Mouse (Mus musculus) kidney, embryonic 15.5 days (tissue): Measurements from ENCODE around the gene Hexim2. TPM values are rescaled to one million over a fixed set of nuclear protein-coding genes. Genes with fewer than 3 reads are reported as not detected.

Experiments used
- ATAC-seq: fragments of 200-750 bp; cut with Nextera tagmentation; replicated peaks from 2 replicates; pipeline ENCODE4 v1.8.0; 2017; ENCODE audit warnings: moderate TSS enrichment; ENCODE audit not compliant: low FRiP score
- H3K27ac ChIP-seq: fragments of 300-500 bp; sonication (generic); 2 replicates; pipeline ENCODE4 v1.5.1; 2015; ENCODE audit warnings: mild to moderate bottlenecking, inconsistent platforms
- H3K27me3 ChIP-seq: fragments of 300-500 bp; sonication (generic); 2 replicates; pipeline ENCODE4 v1.6.1; 2015; ENCODE audit warnings: inconsistent platforms
- H3K36me3 ChIP-seq: fragments of 300-500 bp; sonication (generic); 2 replicates; pipeline ENCODE4 v1.6.1; 2015; ENCODE audit warnings: inconsistent platforms
- H3K4me1 ChIP-seq: fragments of 300-500 bp; sonication (generic); 2 replicates; pipeline ENCODE4 v1.6.1; 2015; ENCODE audit warnings: inconsistent platforms
- H3K4me2 ChIP-seq: fragments of 300-500 bp; sonication (generic); 2 replicates; pipeline ENCODE4 v1.6.1; 2015; ENCODE audit warnings: moderate library complexity, mild to moderate bottlenecking, inconsistent platforms
- H3K4me3 ChIP-seq: fragments of 300-500 bp; sonication (generic); replicated peaks from 2 replicates; pipeline ENCODE4 v1.5.1; 2015; ENCODE audit warnings: mild to moderate bottlenecking, inconsistent platforms
- H3K9ac ChIP-seq: fragments of 300-500 bp; sonication (generic); 2 replicates; pipeline ENCODE4 v1.6.1; 2015; ENCODE audit warnings: mild to moderate bottlenecking, inconsistent platforms
- H3K9me3 ChIP-seq: fragments of 300-500 bp; sonication (generic); replicated peaks from 2 replicates; pipeline ENCODE4 v1.6.1; 2016; ENCODE audit warnings: inconsistent platforms
- WGBS: fragments of 180-500 bp; shearing (Covaris S2); methylation state at CpG from one replicate; pipeline ENCODE4 v1.1.7; 2015; ENCODE audit warnings: mixed read lengths; 5-methylcytosine and 5-hydroxymethylcytosine counted together
- polyA plus RNA-seq: library from polyadenylated mRNA; unstranded; fragments of >200 nt; fragmentation: Nextera tagmentation; extraction: Ambion mirVana; gene quantifications from 2 replicates; pipeline ENCODE4 v1.2.1, GENCODE M21; 2015

The Hexim2 gene
- 9.2 and 10.7 TPM in 2 replicates for polyA plus RNA-seq

- peak within 1 kb of the TSS; percentile 88 for H3K9ac ChIP-seq
- peaks cover 35% of the 10 kb centered on the region for H3K4me1 ChIP-seq
- H3K27me3 ChIP-seq, result no peaks in the 10 kb centered on the region
- ATAC-seq, result peak; percentile 66
- H3K4me3 ChIP-seq, result peak within 1 kb of the TSS; percentile 64
- 0 out of 2 replicates have a peak, but pooled peaks cover 7% of the 10 kb centered on the region for H3K36me3 ChIP-seq
- H3K27ac ChIP-seq, result peak within 1 kb of the TSS; percentile 95
- H3K4me2 ChIP-seq, result peak within 1 kb of the TSS; percentile 71
- WGBS, result under 1% methylated on average over 39 of the region's 39 CpGs
- H3K9me3 ChIP-seq, result no peaks in the 10 kb centered on the region
Measured at GRCm38 (mm10) chr11:103131701-103132575, at the start of gene Hexim2. TSS of gene Hexim2 (plus strand) at chr11:103132429.

GRCm38 (mm10) chr11:103093306-103093705 lies 38.9 kb upstream of the Hexim2 start:
- 91% methylated on average over 7 of the region's 7 CpGs for WGBS
- no peak for ATAC-seq
- Histone ChIP-seq H3K4me1 (peaks cover 36% of the 10 kb centered on the region), H3K4me2 (no peak overlapping the region), H3K9ac (no peak overlapping the region), H3K9me3 (no peaks in the 10 kb centered on the region), H3K27me3 (no peaks in the 10 kb centered on the region), H3K4me3 (no peak overlapping the region), H3K36me3 (no peaks in the 10 kb centered on the region), H3K27ac (no peak overlapping the region)

GRCm38 (mm10) chr11:103093862-103094833 lies 38.1 kb upstream of the Hexim2 start:
- H3K27ac ChIP-seq, result peak overlapping the region; percentile 48; the same call in 1 of the 2 replicates
- WGBS, result 60% methylated on average over 20 of the region's 20 CpGs
- no peaks in the 10 kb centered on the region for H3K36me3 ChIP-seq
- no peaks in the 10 kb centered on the region for H3K9me3 ChIP-seq
- H3K9ac ChIP-seq, result no peak overlapping the region
- peaks cover 44% of the 10 kb centered on the region for H3K4me1 ChIP-seq
- no peaks in the 10 kb centered on the region for H3K27me3 ChIP-seq
- 0 out of 2 replicates have a peak, but pooled peaks have one; percentile 34 for ATAC-seq
- H3K4me3 ChIP-seq, result no peak overlapping the region
- no peak overlapping the region for H3K4me2 ChIP-seq

GRCm38 (mm10) chr11:103095107-103095670 lies 37.0 kb upstream of the Hexim2 start:
- peak overlapping the region; percentile 48 for H3K27ac ChIP-seq
- ATAC-seq, result peak; percentile 27; the same call in 1 of the 2 replicates
- no peak overlapping the region for H3K9ac ChIP-seq
- no peak overlapping the region for H3K4me3 ChIP-seq
- 47% methylated on average over 9 of the region's 9 CpGs for WGBS
- H3K4me2 ChIP-seq, result no peak overlapping the region
- no peaks in the 10 kb centered on the region for H3K9me3 ChIP-seq
- H3K36me3 ChIP-seq, result no peaks in the 10 kb centered on the region
- H3K27me3 ChIP-seq, result peaks cover 6% of the 10 kb centered on the region; the same call in 1 of the 2 replicates
- peaks cover 55% of the 10 kb centered on the region for H3K4me1 ChIP-seq

- Histone ChIP-seq H3K9ac (no peak overlapping the region), H3K4me1 (peaks cover 61% of the 10 kb centered on the region), H3K36me3 (no peaks in the 10 kb centered on the region), H3K9me3 (no peaks in the 10 kb centered on the region), H3K4me3 (no peak overlapping the region), H3K27ac (no peak overlapping the region), H3K4me2 (no peak overlapping the region), H3K27me3 (peaks cover 12% of the 10 kb centered on the region; the same call in 1 of the 2 replicates)
- 91% methylated on average over 6 of the region's 6 CpGs for WGBS
- no peak for ATAC-seq
Measured at GRCm38 (mm10) chr11:103095801-103096200, 36.4 kb upstream of the Hexim2 start.

GRCm38 (mm10) chr11:103096979-103097894 lies 35.0 kb upstream of the Hexim2 start:
- Histone ChIP-seq H3K9me3 (no peaks in the 10 kb centered on the region), H3K27me3 (peaks cover 21% of the 10 kb centered on the region; the same call in 1 of the 2 replicates), H3K9ac (peak overlapping the region; percentile 10; the same call in 1 of the 2 replicates), H3K36me3 (no peaks in the 10 kb centered on the region), H3K4me3 (peak overlapping the region; percentile 11; the same call in 1 of the 2 replicates), H3K27ac (peak overlapping the region; percentile 76), H3K4me2 (peak overlapping the region; percentile 42), H3K4me1 (peaks cover 75% of the 10 kb centered on the region)
- ATAC-seq, result 0 out of 2 replicates have a peak, but pooled peaks have one; percentile 3
- 21% methylated on average over 22 of the region's 22 CpGs for WGBS

GRCm38 (mm10) chr11:103098531-103099190 lies 33.6 kb upstream of the Hexim2 start:
- Histone ChIP-seq H3K4me1 (peaks cover 86% of the 10 kb centered on the region), H3K9me3 (no peaks in the 10 kb centered on the region), H3K27ac (peak overlapping the region; percentile 54), H3K36me3 (no peaks in the 10 kb centered on the region), H3K27me3 (peaks cover 21% of the 10 kb centered on the region; the same call in 1 of the 2 replicates), H3K4me3 (no peak overlapping the region), H3K9ac (no peak overlapping the region), H3K4me2 (no peak overlapping the region)
- 44% methylated on average over 11 of the region's 11 CpGs for WGBS
- ATAC-seq, result no peak

GRCm38 (mm10) chr11:103099352-103099940 lies 32.8 kb upstream of the Hexim2 start:
- Histone ChIP-seq H3K36me3 (no peaks in the 10 kb centered on the region), H3K9ac (0 out of 2 replicates have a peak overlapping the region, but pooled peaks have one; percentile 4), H3K9me3 (no peaks in the 10 kb centered on the region), H3K4me2 (peak overlapping the region; percentile 95), H3K27ac (peak overlapping the region; percentile 54; the same call in 1 of the 2 replicates), H3K4me3 (no peak overlapping the region), H3K27me3 (peaks cover 24% of the 10 kb centered on the region; the same call in 1 of the 2 replicates), H3K4me1 (peaks cover 84% of the 10 kb centered on the region)
- ATAC-seq, result no peak
- WGBS, result 36% methylated on average over 12 of the region's 12 CpGs

- ATAC-seq, result no peak
- peak overlapping the region; percentile 66 for H3K4me3 ChIP-seq
- no peaks in the 10 kb centered on the region for H3K36me3 ChIP-seq
- H3K4me2 ChIP-seq, result peak overlapping the region; percentile 95
- no peaks in the 10 kb centered on the region for H3K9me3 ChIP-seq
- H3K9ac ChIP-seq, result no peak overlapping the region
- H3K4me1 ChIP-seq, result peaks cover 81% of the 10 kb centered on the region
- WGBS, result 43% methylated on average over 8 of the region's 8 CpGs
- H3K27ac ChIP-seq, result no peak overlapping the region; the same call in 1 of the 2 replicates
- peaks cover 28% of the 10 kb centered on the region; the same call in 1 of the 2 replicates for H3K27me3 ChIP-seq
Measured at GRCm38 (mm10) chr11:103100361-103100760, 31.9 kb upstream of the Hexim2 start.

GRCm38 (mm10) chr11:103101481-103101865 lies 30.8 kb upstream of the Hexim2 start, which contains the start of the genes Plcd3 and Acbd4:
TSS of gene Plcd3 (minus strand) at chr11:103101658.
TSS of gene Acbd4 (plus strand) at chr11:103101682.
- Histone ChIP-seq H3K27me3 (peaks cover 30% of the 10 kb centered on the region; the same call in 1 of the 2 replicates), H3K36me3 (no peaks in the 10 kb centered on the region), H3K27ac (no peak within 1 kb of the TSS), H3K4me1 (peaks cover 89% of the 10 kb centered on the region), H3K4me2 (peak within 1 kb of the TSS; percentile 95), H3K9me3 (no peaks in the 10 kb centered on the region), H3K4me3 (peak within 1 kb of the TSS; percentile 66), H3K9ac (peak within 1 kb of the TSS; percentile 68)
- peak; percentile 34 for ATAC-seq
- WGBS, result 1% methylated on average over 33 of the region's 34 CpGs
